Mouse (Mus musculus) limb, embryonic 14.5 days (tissue): ENCODE results near the gene Slc3a2. TPM values are rescaled to one million over a fixed set of nuclear protein-coding genes. Genes with fewer than 3 reads are reported as not detected.
"Not testable (repeated sequence)": the region's sequence is repeated elsewhere in the genome, so short reads cannot be mapped to it uniquely, and the experiment has no call there.

Experiments
- ATAC-seq: fragments of 200-750 bp; cut with Nextera tagmentation; 2 replicates; pipeline ENCODE4 v1.8.0; 2017; ENCODE audit warnings: low read depth, moderate number of reproducible peaks, moderate TSS enrichment; ENCODE audit not compliant: low FRiP score
- DNase-seq: peaks from one replicate; pipeline ENCODE4 v3.0.0-alpha.2; 2015; ENCODE audit warnings: low spot score
- H3K27ac ChIP-seq: fragments of 300-500 bp; sonication (generic); replicated peaks from 2 replicates; pipeline ENCODE4 v1.5.1; 2014; ENCODE audit warnings: low read depth, mild to moderate bottlenecking, low read length, moderate library complexity, mixed read lengths
- H3K27me3 ChIP-seq: fragments of 300-500 bp; sonication (generic); 2 replicates; pipeline ENCODE4 v1.6.1; 2014; ENCODE audit warnings: low read length, mixed read lengths; ENCODE audit not compliant: control insufficient read depth, insufficient read depth
- H3K36me3 ChIP-seq: fragments of 300-500 bp; sonication (generic); 2 replicates; pipeline ENCODE4 v1.6.1; 2014; ENCODE audit warnings: mild to moderate bottlenecking, low read length, moderate library complexity, mixed read lengths; ENCODE audit not compliant: control insufficient read depth, insufficient read depth
- H3K4me1 ChIP-seq: fragments of 300-500 bp; sonication (generic); 2 replicates; pipeline ENCODE4 v1.6.1; 2014; ENCODE audit warnings: antibody characterized with exemption, low read length, mixed read lengths; ENCODE audit not compliant: control insufficient read depth, insufficient read depth
- H3K4me2 ChIP-seq: fragments of 300-500 bp; sonication (generic); replicated peaks from 2 replicates; pipeline ENCODE4 v1.6.1; 2014; ENCODE audit warnings: low read depth, mild to moderate bottlenecking, low read length, moderate library complexity; ENCODE audit not compliant: severe bottlenecking
- H3K4me3 ChIP-seq: fragments of 300-500 bp; sonication (generic); replicated peaks from 2 replicates; pipeline ENCODE4 v1.5.1; 2014; ENCODE audit warnings: low read length
- H3K9ac ChIP-seq: fragments of 300-500 bp; sonication (generic); 2 replicates; pipeline ENCODE4 v1.6.1; 2014; ENCODE audit warnings: mild to moderate bottlenecking, low read depth, low read length, moderate library complexity; ENCODE audit not compliant: severe bottlenecking
- H3K9me3 ChIP-seq: fragments of 300-500 bp; sonication (generic); 2 replicates; pipeline ENCODE4 v1.6.1; 2016; ENCODE audit warnings: low read length; ENCODE audit not compliant: control insufficient read depth
- POLR2A ChIP-seq: fragments of 200-500 bp; IDR thresholded peaks from 2 replicates; pipeline ENCODE4 v1.8.0; 2012; ENCODE audit warnings: inconsistent platforms, mild to moderate bottlenecking, moderate library complexity, borderline replicate concordance; ENCODE audit not compliant: insufficient read depth, insufficient read length; ENCODE audit errors: extremely low read depth
- WGBS: fragments of 180-500 bp; shearing (Covaris S2); extraction: QIAGEN DNeasy Blood & Tissue Kit; methylation state at CpG from one replicate; pipeline ENCODE4 v1.1.7; 2014; 5-methylcytosine and 5-hydroxymethylcytosine counted together
- polyA plus RNA-seq, 2 experiments: library from polyadenylated mRNA; depleted of rRNA in 1 of 2; stranded (reverse) in 1 of 2; unstranded in 1 of 2; fragments of >200 nt; fragmentation: Nextera tagmentation in 1 of 2; extraction: Ambion mirVana in 1 of 2; gene quantifications; 2 replicates each; pipeline versions ENCODE4 v1.2.1 to v1.2.3; 2012 to 2014

Slc3a2 gene
- polyA plus RNA-seq, 2 experiments, result 109 to 111 TPM

DNA sequence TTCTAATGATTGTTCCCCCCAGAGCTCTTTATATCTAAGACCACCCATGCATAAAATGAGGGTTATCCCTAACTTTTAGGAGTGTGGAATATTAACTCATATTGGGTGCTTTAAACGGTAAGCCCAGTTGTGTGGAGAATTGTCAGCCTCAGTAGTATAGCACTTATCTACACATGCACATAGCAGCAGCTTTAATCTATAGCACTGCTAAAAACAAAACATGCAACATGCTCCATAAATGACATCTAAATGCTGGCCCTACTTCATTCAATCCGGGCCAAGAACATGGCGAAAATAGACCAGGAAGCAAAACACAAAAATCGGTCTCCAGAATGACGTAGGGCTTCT lies 636 bp downstream of the Slc3a2 start:
- no peak for ATAC-seq

DNA sequence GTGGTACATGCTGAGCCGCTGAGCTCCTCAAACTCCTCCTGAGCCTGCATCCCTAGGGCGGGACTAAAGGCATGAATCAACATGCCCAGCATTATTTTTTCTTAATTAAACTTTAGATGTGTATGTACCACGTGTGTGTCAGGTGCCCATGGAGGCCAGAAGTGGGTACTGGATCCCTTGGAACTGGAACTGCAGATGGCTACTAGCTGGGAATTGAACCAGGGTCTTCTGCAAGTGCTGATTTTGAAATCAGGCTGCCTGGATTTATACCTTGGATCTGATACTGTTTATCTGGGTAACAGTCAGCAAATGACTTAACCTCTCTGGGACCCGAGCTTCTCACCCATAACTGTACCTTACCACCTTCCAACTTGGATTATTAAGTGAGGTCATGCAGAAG lies 1.1 kb downstream of the Slc3a2 start:
- Histone ChIP-seq H3K4me1 (peaks cover 16% of the 10 kb centered on the region), H3K9me3 (no peaks in the 10 kb centered on the region), H3K9ac (peak overlapping the region; percentile 96), H3K27me3 (no peaks in the 10 kb centered on the region), H3K27ac (peak overlapping the region; percentile 92; the same call in 1 of the 2 replicates), H3K4me2 (peak overlapping the region; percentile 66), H3K36me3 (peaks cover 32% of the 10 kb centered on the region), H3K4me3 (peak overlapping the region; percentile 78)
- 53% methylated on average over 4 of the region's 4 CpGs for WGBS
- DNase-seq (no peak), ATAC-seq (no peak)
- TF ChIP-seq POLR2A, result no peak

More for the DNA sequence above, 636 bp downstream of the Slc3a2 start:
- Histone ChIP-seq H3K27me3 (no peaks in the 10 kb centered on the region), H3K4me3 (peak overlapping the region; percentile 78), H3K4me2 (peak overlapping the region; percentile 66), H3K27ac (peak overlapping the region; percentile 92), H3K4me1 (peaks cover 16% of the 10 kb centered on the region), H3K36me3 (peaks cover 33% of the 10 kb centered on the region), H3K9me3 (no peaks in the 10 kb centered on the region), H3K9ac (peak overlapping the region; percentile 96)
- no peak for TF ChIP-seq POLR2A
- 2% methylated on average over 5 of the region's 5 CpGs for WGBS
- DNase-seq, result no peak

- H3K27me3 ChIP-seq, result no peaks in the 10 kb centered on the region
- H3K27ac ChIP-seq, result no peak overlapping the region
- no peak for TF ChIP-seq POLR2A
- no peak overlapping the region for H3K4me2 ChIP-seq
- H3K4me3 ChIP-seq, result no peak overlapping the region
- DNase-seq (no peak), ATAC-seq (no peak)
- H3K9ac ChIP-seq, result peak overlapping the region; percentile 9; the same call in 1 of the 2 replicates
- 69% methylated on average over 1 of the region's 1 CpGs for WGBS
- peaks cover 26% of the 10 kb centered on the region for H3K36me3 ChIP-seq
- H3K4me1 ChIP-seq, result peaks cover 16% of the 10 kb centered on the region
- H3K9me3 ChIP-seq, result no peaks in the 10 kb centered on the region
Observed at GRCm38 (mm10) chr19:8721378-8721777, 1.8 kb downstream of the Slc3a2 start.

GRCm38 (mm10) chr19:8719037-8719436 lies 4.1 kb downstream of the Slc3a2 start:
- H3K4me2 ChIP-seq, H3K27ac ChIP-seq, H3K9me3 ChIP-seq, H3K4me1 ChIP-seq, DNase-seq, H3K4me3 ChIP-seq, ATAC-seq, H3K27me3 ChIP-seq, H3K36me3 ChIP-seq, H3K9ac ChIP-seq: not testable (repeated sequence)

- ATAC-seq, result no peak
- no peaks in the 10 kb centered on the region for H3K36me3 ChIP-seq
- H3K27me3 ChIP-seq, result no peaks in the 10 kb centered on the region
- H3K9me3 ChIP-seq, result no peaks in the 10 kb centered on the region
- H3K9ac ChIP-seq, result no peak overlapping the region
- no peak for DNase-seq
- WGBS, result 63% methylated on average over 3 of the region's 3 CpGs
- no peak overlapping the region for H3K4me2 ChIP-seq
- H3K4me1 ChIP-seq, result peaks cover 9% of the 10 kb centered on the region; the same call in 1 of the 2 replicates
- H3K27ac ChIP-seq, result no peak overlapping the region
- TF ChIP-seq POLR2A, result no peak
- no peak overlapping the region for H3K4me3 ChIP-seq
Observed at GRCm38 (mm10) chr19:8718357-8718756, 4.8 kb downstream of the Slc3a2 start.
